Comparison of ENCODE assay signal across 13 mouse cellular contexts in genomic region chr10:78366851-78367312, GRCm38 (mm10). TPM values are rescaled to one million over a fixed set of nuclear protein-coding genes. Genes with fewer than 3 reads are reported as not detected.
DNase-seq lines count a peak whose midpoint lies in the region; ATAC-seq and TF ChIP-seq lines count a peak whose summit lies in the region.
"Had no signal": no experiment of that assay in that cellular context is flagged by ENCODE, and none has a peak within 500 bp of the region (broad histone marks: within the 10 kb centered on the region; RNA-seq: fewer than 3 reads in every experiment).

No protein-coding gene starts in this region.

- no peaks in the 10 kb centered on the region for H3K9me3 ChIP-seq in stomach, embryonic 14.5 days (ENCODE audit: control insufficient read depth, low read depth, low read length)
- H3K9me3 ChIP-seq: embryonic facial prominence, embryonic 12.5 days had no signal

- peak overlapping the region; percentile 15; the same call in 1 of the 2 replicates for H3K27ac ChIP-seq in left cerebral cortex, adult 2 months
- H3K27ac ChIP-seq in stomach, embryonic 14.5 days (ENCODE audit: low read length): no peak overlapping the region
- H3K27ac ChIP-seq: embryonic facial prominence, embryonic 12.5 days; gastrocnemius, adult 2 months; limb, embryonic 13.5 days had no signal

- no peak overlapping the region for H3K9ac ChIP-seq in stomach, embryonic 14.5 days (replicated peaks; ENCODE audit: low read depth, low read length)
- H3K9ac ChIP-seq: embryonic facial prominence, embryonic 12.5 days; limb, embryonic 13.5 days had no signal

- H3K4me3 ChIP-seq in left cerebral cortex, adult 2 months: no peak overlapping the region
- no peak overlapping the region for H3K4me3 ChIP-seq in stomach, embryonic 14.5 days (ENCODE audit: low read depth, low read length)
- H3K4me3 ChIP-seq: embryonic facial prominence, embryonic 12.5 days; gastrocnemius, adult 2 months; limb, embryonic 13.5 days had no signal

- WGBS in stomach, embryonic 14.5 days: 41% methylated on average over 9 of the region's 9 CpGs

- intact Hi-C loops in left cerebral cortex, adult 2 months (cut with DNase I): no loop called here
- intact Hi-C loops in left cerebral cortex, postnatal 25 days (cut with DNase I): no loop called here
- intact Hi-C loops in gastrocnemius, postnatal 14 days (cut with DNase I; ENCODE audit: low total_unique reads): no loop called here
- intact Hi-C loops in gastrocnemius, postnatal 36 days (cut with DNase I): no loop called here

- no peaks in the 10 kb centered on the region for H3K4me1 ChIP-seq in stomach, embryonic 14.5 days (ENCODE audit: control insufficient read depth, insufficient read depth, low read length)
- H3K4me1 ChIP-seq: embryonic facial prominence, embryonic 12.5 days had no signal

- DNase-seq in left cerebral cortex, adult 2 months (ENCODE audit: extremely low spot score in 1 of 2, low spot score in 2 of 2): no peak
- DNase-seq in left cerebral cortex, postnatal 25 days (ENCODE audit: low spot score in 2 of 2): no peak
- DNase-seq in liver: peak; percentile 56
- no peak for DNase-seq in left cerebral cortex, adult 9 months (ENCODE audit: low spot score in 2 of 2)
- no peak for DNase-seq in gastrocnemius, postnatal 14 days
- DNase-seq in gastrocnemius, postnatal 36 days: no peak
- DNase-seq: gastrocnemius, adult 2 months; thymus, postnatal 4 days had no signal

- peak; percentile 71 for ATAC-seq in common myeloid progenitor, adult 5-6 weeks (replicated peaks; ENCODE audit: low read depth, poor library complexity, severe bottlenecking)
- peak; percentile 71; the same call in 1 of the 2 replicates for ATAC-seq in stomach, embryonic 14.5 days (ENCODE audit: insufficient number of reproducible peaks, insufficient read depth, low FRiP score, low read depth)
- ATAC-seq: midbrain, embryonic 16.5 days had no signal

- no peaks in the 10 kb centered on the region for H3K36me3 ChIP-seq in stomach, embryonic 14.5 days (ENCODE audit: control insufficient read depth, insufficient read depth, low read length)
- H3K36me3 ChIP-seq: embryonic facial prominence, embryonic 12.5 days; limb, embryonic 13.5 days had no signal

- no peaks in the 10 kb centered on the region for H3K27me3 ChIP-seq in stomach, embryonic 14.5 days (ENCODE audit: control insufficient read depth, insufficient read depth, low read length)
- H3K27me3 ChIP-seq: embryonic facial prominence, embryonic 12.5 days; limb, embryonic 13.5 days had no signal

- no peak for TF ChIP-seq CTCF in left cerebral cortex, adult 2 months (IDR thresholded peaks at IDR 0.05)

- no peak overlapping the region for H3K4me2 ChIP-seq in stomach, embryonic 14.5 days (replicated peaks; ENCODE audit: low read depth, low read length)
- H3K4me2 ChIP-seq: embryonic facial prominence, embryonic 12.5 days; limb, embryonic 13.5 days had no signal

RNA-seq across cellular contexts. Expression of gene Agpat3, which starts 14.6 kb away (rescaled TPM):
- total RNA-seq in left cerebral cortex, adult 2 months (2021): 100 to 1,000 TPM; 246 to 255 TPM
- 100 to 1,000 TPM; 258 to 277 TPM for total RNA-seq in left cerebral cortex, postnatal 25 days (2021)
- 8.2 and 12.7 TPM in 2 replicates for total RNA-seq in common myeloid progenitor, adult 5-6 weeks (2017)
- polyA plus RNA-seq in stomach, embryonic 14.5 days (2014; fragmentation: Nextera tagmentation; extraction: Ambion mirVana): 41.9 and 54.3 TPM in 2 replicates
- total RNA-seq in gastrocnemius, postnatal 14 days (2021): 100 to 1,000 TPM; 160 to 164 TPM
- 100 to 1,000 TPM; 106 to 126 TPM for total RNA-seq in gastrocnemius, postnatal 36 days (2021)

RNA-seq across cellular contexts. Expression of gene Rrp1, which starts 46.0 kb away (rescaled TPM):
- 100 to 1,000 TPM; 339 to 348 TPM for total RNA-seq in left cerebral cortex, adult 2 months (2021)
- total RNA-seq in left cerebral cortex, postnatal 25 days (2021): 100 to 1,000 TPM; 349 to 350 TPM
- 393 and 414 TPM in 2 replicates for total RNA-seq in common myeloid progenitor, adult 5-6 weeks (2017)
- polyA plus RNA-seq in stomach, embryonic 14.5 days (2014; fragmentation: Nextera tagmentation; extraction: Ambion mirVana): 213 and 240 TPM in 2 replicates
- 10 to 100 TPM; 70.5 to 73.9 TPM for total RNA-seq in gastrocnemius, postnatal 14 days (2021)
- 10 to 100 TPM; 53.3 to 63.7 TPM for total RNA-seq in gastrocnemius, postnatal 36 days (2021)

RNA-seq across cellular contexts. Expression of gene Cstb, which starts 58.6 kb away (rescaled TPM):
- 10 to 100 TPM; 41.0 to 41.7 TPM for total RNA-seq in left cerebral cortex, adult 2 months (2021)
- 10 to 100 TPM; 39.5 to 42.4 TPM for total RNA-seq in left cerebral cortex, postnatal 25 days (2021)
- 41.8 and 47.5 TPM in 2 replicates for total RNA-seq in common myeloid progenitor, adult 5-6 weeks (2017)
- 419 and 443 TPM in 2 replicates for polyA plus RNA-seq in stomach, embryonic 14.5 days (2014; fragmentation: Nextera tagmentation; extraction: Ambion mirVana)
- 10 to 100 TPM; 18.5 to 21.2 TPM for total RNA-seq in gastrocnemius, postnatal 14 days (2021)
- 10 to 100 TPM; 13.6 to 13.8 TPM for total RNA-seq in gastrocnemius, postnatal 36 days (2021)
